Mouse (Mus musculus) testis, adult 2 months (tissue): ENCODE results near the gene 4930564D02Rik.

Experiments
- CTCF ChIP-seq: fragments of 200-500 bp; IDR thresholded peaks from 2 replicates; pipeline ENCODE4 v1.5.1; 2012; ENCODE audit warnings: low read depth, mild to moderate bottlenecking, inconsistent platforms, low read length, moderate library complexity; ENCODE audit not compliant: control insufficient read depth, insufficient read depth, insufficient replicate concordance
- POLR2A ChIP-seq: fragments of 200-500 bp; IDR thresholded peaks from 2 replicates; pipeline ENCODE4 v1.6.1; 2012; ENCODE audit warnings: low read depth, mild to moderate bottlenecking, inconsistent platforms, low read length, moderate library complexity; ENCODE audit not compliant: control insufficient read depth

GRCm38 (mm10) chr3:105047616-105048015 is 19.0 kb upstream of the 4930564D02Rik start:
- TF ChIP-seq CTCF (no peak), POLR2A (no peak)
